31 mouse cellular contexts compared by ENCODE assay signal in the genomic region with DNA sequence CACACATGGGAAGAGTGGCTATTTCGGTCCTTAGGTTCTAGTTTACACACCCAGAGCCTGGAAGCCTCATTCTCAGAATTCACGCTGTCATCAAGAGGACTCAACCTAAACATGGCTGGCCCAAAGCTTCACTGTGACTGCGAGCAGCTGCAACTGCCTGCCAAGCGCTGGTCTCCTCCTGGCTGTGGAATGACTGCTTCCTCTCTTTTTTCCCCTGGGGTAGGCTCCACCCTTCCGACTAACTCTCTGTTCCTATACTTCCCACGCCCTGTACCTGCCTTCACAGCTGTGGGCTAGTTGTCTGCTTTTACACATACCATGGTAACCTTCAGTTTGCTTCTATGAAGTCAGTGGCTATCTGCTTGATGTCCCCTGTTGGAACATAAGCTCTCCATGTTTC.
DNase-seq lines count a peak whose midpoint lies in the region; ATAC-seq and TF ChIP-seq lines count a peak whose summit lies in the region.
"Had no signal": no experiment of that assay in that cellular context is flagged by ENCODE, and none has a peak within 500 bp of the region (broad histone marks: within the 10 kb centered on the region; RNA-seq: fewer than 3 reads in every experiment).

No protein-coding gene starts in this region.

- H3K4me2 ChIP-seq in heart, embryonic 12.5 days, result no peak overlapping the region; the same call in 1 of the 2 replicates
- no peak overlapping the region for H3K4me2 ChIP-seq in heart, postnatal 0 days (ENCODE audit: low read depth, low read length)
- H3K4me2 ChIP-seq: embryonic facial prominence, embryonic 13.5 days; intestine, embryonic 15.5 days; limb, embryonic 12.5 days; liver, embryonic 15.5 days; lung, embryonic 14.5 days; neural tube, embryonic 15.5 days had no signal

- H3K27ac ChIP-seq in heart, embryonic 12.5 days (ENCODE audit: poor library complexity, severe bottlenecking), result peak overlapping the region; percentile 56; the same call in 1 of the 2 replicates
- H3K27ac ChIP-seq in heart, postnatal 0 days (ENCODE audit: low read depth), result peak overlapping the region; percentile 62
- H3K27ac ChIP-seq: embryonic facial prominence, embryonic 13.5 days; forebrain, embryonic 10.5 days; intestine, embryonic 15.5 days; layer of hippocampus, adult 2 months; left cerebral cortex, adult 2 months; limb, embryonic 12.5 days; liver, embryonic 15.5 days; neural tube, embryonic 15.5 days; stomach, postnatal 0 days had no signal

- H3K9ac ChIP-seq in heart, embryonic 12.5 days, result no peak overlapping the region
- H3K9ac ChIP-seq in heart, postnatal 0 days (replicated peaks; ENCODE audit: low read depth, low read length), result peak overlapping the region; percentile 21; the same call in 1 of the 2 replicates
- H3K9ac ChIP-seq: embryonic facial prominence, embryonic 13.5 days; intestine, embryonic 15.5 days; limb, embryonic 12.5 days; liver, embryonic 15.5 days; lung, embryonic 14.5 days; neural tube, embryonic 15.5 days had no signal

- H3K9me3 ChIP-seq in heart, embryonic 12.5 days (replicated peaks), result no peaks in the 10 kb centered on the region
- no peaks in the 10 kb centered on the region for H3K9me3 ChIP-seq in heart, postnatal 0 days (replicated peaks; ENCODE audit: control insufficient read depth, low read length)
- H3K9me3 ChIP-seq: embryonic facial prominence, embryonic 13.5 days; forebrain, embryonic 10.5 days; intestine, embryonic 15.5 days; limb, embryonic 12.5 days; liver, embryonic 15.5 days; neural tube, embryonic 15.5 days had no signal

- no peaks in the 10 kb centered on the region for H3K27me3 ChIP-seq in heart, embryonic 12.5 days (replicated peaks)
- no peaks in the 10 kb centered on the region for H3K27me3 ChIP-seq in heart, postnatal 0 days (ENCODE audit: control insufficient read depth, insufficient read depth, low read length)
- H3K27me3 ChIP-seq: embryonic facial prominence, embryonic 13.5 days; intestine, embryonic 15.5 days; limb, embryonic 12.5 days; liver, embryonic 15.5 days; neural tube, embryonic 15.5 days had no signal

- DNase-seq in heart, adult 11 months, result peak; percentile 94
- DNase-seq in heart, postnatal 4 days, result no peak
- peak; percentile 52 for DNase-seq in ES-CJ7 (ENCODE audit: low read depth, low spot score)
- peak; percentile 60 for DNase-seq in heart, postnatal 0 days (ENCODE audit: low spot score)
- DNase-seq in adrenal gland, postnatal 10 days, result no peak
- DNase-seq: adrenal gland, adult 2 months; cerebellum, adult 11 months; cerebellum, adult 9-11 months; kidney, adult 2 months; kidney, postnatal 36 days; lung, embryonic 14.5 days; lung, postnatal 14 days; midbrain, embryonic 14.5 days; retina, postnatal 1 day; right cerebral cortex, postnatal 25 days; thymus, adult 18-20 months; thymus, postnatal 25 days had no signal

- H3K36me3 ChIP-seq in heart, embryonic 12.5 days, result no peaks in the 10 kb centered on the region
- no peaks in the 10 kb centered on the region for H3K36me3 ChIP-seq in heart, postnatal 0 days (replicated peaks; ENCODE audit: control insufficient read depth, insufficient read depth, low read length)
- H3K36me3 ChIP-seq: embryonic facial prominence, embryonic 13.5 days; forebrain, embryonic 10.5 days; intestine, embryonic 15.5 days; limb, embryonic 12.5 days; liver, embryonic 15.5 days; neural tube, embryonic 15.5 days had no signal

- 34% methylated on average over 6 of the region's 6 CpGs for WGBS in heart, embryonic 12.5 days
- 19% methylated on average over 6 of the region's 6 CpGs for WGBS in heart, postnatal 0 days

- no peak for TF ChIP-seq CTCF in heart, postnatal 0 days (IDR thresholded peaks at IDR 0.05; ENCODE audit: low read depth)

- ATAC-seq in heart, embryonic 12.5 days (ENCODE audit: insufficient number of reproducible peaks, low FRiP score), result no peak
- no peak for ATAC-seq in heart, postnatal 0 days (ENCODE audit: insufficient read depth, low read depth)
- ATAC-seq in CD4-positive, CD25-positive, alpha-beta regulatory T cell, adult 4 months, result no peak
- ATAC-seq: activated CD4-positive, CD25-positive, alpha-beta regulatory T cell, adult 4 months; forebrain, embryonic 16.5 days; hindbrain, embryonic 16.5 days; intestine, embryonic 15.5 days had no signal

- H3K4me3 ChIP-seq in heart, embryonic 12.5 days, result no peak overlapping the region
- H3K4me3 ChIP-seq in heart, postnatal 0 days (ENCODE audit: low read depth, low read length), result no peak overlapping the region
- H3K4me3 ChIP-seq: embryonic facial prominence, embryonic 13.5 days; forebrain, embryonic 10.5 days; intestine, embryonic 15.5 days; layer of hippocampus, adult 2 months; left cerebral cortex, adult 2 months; limb, embryonic 12.5 days; liver, embryonic 15.5 days; neural tube, embryonic 15.5 days had no signal

- TF ChIP-seq EP300 in heart, postnatal 0 days (IDR thresholded peaks at IDR 0.05; ENCODE audit: low read depth), result no peak

- peaks cover 40% of the 10 kb centered on the region for H3K4me1 ChIP-seq in heart, embryonic 12.5 days (replicated peaks)
- H3K4me1 ChIP-seq in heart, postnatal 0 days (ENCODE audit: control insufficient read depth, insufficient read depth), result peaks cover 37% of the 10 kb centered on the region
- H3K4me1 ChIP-seq: intestine, embryonic 15.5 days; liver, embryonic 15.5 days had no signal

Comparison
In these comparisons a context has a peak if more than half of its experiments do, and no peak if none do; other contexts are left out.
1. DNase-seq: peak in heart, adult 11 months (single experiment), ES-CJ7 (single experiment) and heart, postnatal 0 days (single experiment); none in heart, postnatal 4 days (single experiment) and adrenal gland, postnatal 10 days (single experiment).